Mouse (Mus musculus): ENCODE measurements at regions not wholly inside any gene's neighbourhood (a gene's known extent, or its start where the extent isn't known, plus 50 kb on each side); places are given as distances from the start of the nearest gene placed in this dataset.

GRCm38 (mm10) chr4:54774066-54774465 lies 170.8 kb upstream of the Zfp462 start:
- no peak for TF ChIP-seq ELF1 (IDR thresholded peaks at IDR 0.05; ENCODE audit: low read depth, low read length)
- TF ChIP-seq CTCF (conservative IDR thresholded peaks at IDR 0.05 in 1 of 2, IDR thresholded peaks at IDR 0.05 in 1 of 2; ENCODE audit: low read depth in 2 of 2, low read length in 2 of 2), result no peak
- no peak for TF ChIP-seq ZMIZ1 (IDR thresholded peaks at IDR 0.05; ENCODE audit: low read depth, low read length)
- no peak for TF ChIP-seq ZNF384 (IDR thresholded peaks at IDR 0.05; ENCODE audit: low read depth, low read length)
- TF ChIP-seq TCF12 (IDR thresholded peaks at IDR 0.05; ENCODE audit: low read depth, low read length), result no peak
- no peak for TF ChIP-seq ETS1 (conservative IDR thresholded peaks at IDR 0.05; ENCODE audit: low read depth, low read length)
- no peak for TF ChIP-seq E2F4 (IDR thresholded peaks at IDR 0.05; ENCODE audit: insufficient replicate concordance, low read depth, low read length)
- no peak for TF ChIP-seq EP300 (IDR thresholded peaks at IDR 0.05; ENCODE audit: low read length)
- TF ChIP-seq HCFC1 (IDR thresholded peaks at IDR 0.05; ENCODE audit: low read depth, low read length), result no peak
- TF ChIP-seq BHLHE40 (IDR thresholded peaks at IDR 0.05; ENCODE audit: low read depth, low read length), result no peak
- TF ChIP-seq POLR2A (IDR thresholded peaks at IDR 0.05; ENCODE audit: low read depth, low read length), result no peak
- TF ChIP-seq USF1 (IDR thresholded peaks at IDR 0.05; ENCODE audit: low read depth, low read length), result no peak
- no peak for TF ChIP-seq SMC3 (IDR thresholded peaks at IDR 0.05; ENCODE audit: low read depth, low read length)
